Mouse (Mus musculus) C2C12 (cell line): ENCODE data around the gene Nr1i3. TPM values are rescaled to one million over a fixed set of nuclear protein-coding genes. Genes with fewer than 3 reads are reported as not detected.
"Not testable (repeated sequence)": the region's sequence is repeated elsewhere in the genome, so short reads cannot be mapped to it uniquely, and the experiment has no call there.

Experiments used
- H3K27me3 ChIP-seq: one replicate; pipeline ENCODE4 v1.6.1; 2011; ENCODE audit not compliant: control insufficient read depth, insufficient read depth, insufficient read length
- H3K36me3 ChIP-seq: one replicate; pipeline ENCODE4 v1.6.1; 2011; ENCODE audit not compliant: control insufficient read depth, insufficient read depth
- H3K4me3 ChIP-seq: one replicate; pipeline ENCODE4 v1.5.1; 2011; ENCODE audit warnings: mild to moderate bottlenecking, control low read depth; ENCODE audit not compliant: poor library complexity, insufficient read depth, severe bottlenecking
- H3K79me2 ChIP-seq: one replicate; pipeline ENCODE4 v1.6.1; 2011; ENCODE audit not compliant: control insufficient read depth, insufficient read depth
- H3K79me3 ChIP-seq: one replicate; pipeline ENCODE4 v1.6.1; 2011; ENCODE audit warnings: low read depth, control low read depth
- H3ac ChIP-seq: one replicate; pipeline ENCODE3; 2011; ENCODE audit warnings: low read depth; ENCODE audit not compliant: control insufficient read depth, insufficient read length
- CEBPB ChIP-seq: IDR thresholded peaks from one replicate; pipeline ENCODE4 v1.6.1; 2011; ENCODE audit warnings: low read depth, mild to moderate bottlenecking, control low read depth, moderate library complexity
- CTCF ChIP-seq: IDR thresholded peaks from one replicate; pipeline ENCODE4 v1.5.1; 2011; ENCODE audit not compliant: control insufficient read depth, insufficient read depth, insufficient read length
- FOSL1 ChIP-seq: IDR thresholded peaks from one replicate; pipeline ENCODE4 v1.8.0; 2011; ENCODE audit warnings: mild to moderate bottlenecking, low read length; ENCODE audit not compliant: poor library complexity, insufficient read depth, severe bottlenecking
- MAX ChIP-seq: IDR thresholded peaks from one replicate; pipeline ENCODE4 v1.6.1; 2011; ENCODE audit warnings: mild to moderate bottlenecking, control low read depth
- MYOD1 ChIP-seq: IDR thresholded peaks from one replicate; pipeline ENCODE4 v1.6.1; 2011; ENCODE audit warnings: low read depth; ENCODE audit not compliant: control insufficient read depth, insufficient read length
- MYOG ChIP-seq: IDR thresholded peaks from one replicate; pipeline ENCODE4 v1.6.1; 2011; ENCODE audit not compliant: control insufficient read depth, insufficient read length; ENCODE audit errors: extremely low read depth
- USF1 ChIP-seq: IDR thresholded peaks from one replicate; pipeline ENCODE4 v1.6.1; 2011; ENCODE audit warnings: low read depth, mild to moderate bottlenecking, control low read depth, moderate library complexity
- polyA plus RNA-seq: library from polyadenylated mRNA; unstranded; fragments of >200 nt; fragmentation: generic; extraction: Trizol; gene quantifications from one replicate; pipeline ENCODE4 v1.2.1, GENCODE M21; 2012; ENCODE audit warnings: missing spikeins

Gene Nr1i3
- polyA plus RNA-seq, 1 experiment = 0.04 TPM

GRCm38 (mm10) chr1:171235791-171236190 is 22.0 kb downstream of the Nr1i3 start:
- no peaks in the 10 kb centered on the region for H3K79me2 ChIP-seq
- H3K4me3 ChIP-seq = no peak overlapping the region
- peaks cover 49% of the 10 kb centered on the region for H3K36me3 ChIP-seq
- no peak overlapping the region for H3ac ChIP-seq
- no peaks in the 10 kb centered on the region for H3K27me3 ChIP-seq
- H3K79me3 ChIP-seq = no peaks in the 10 kb centered on the region
- TF ChIP-seq FOSL1 (no peak), MAX (no peak), MYOD1 (no peak), MYOG (no peak), USF1 (no peak), CTCF (no peak), CEBPB (no peak)

GRCm38 (mm10) chr1:171237438-171237837 is 23.7 kb downstream of the Nr1i3 start:
- Histone ChIP-seq H3K79me3 (no peaks in the 10 kb centered on the region), H3K36me3 (peaks cover 49% of the 10 kb centered on the region), H3K27me3 (no peaks in the 10 kb centered on the region), H3K4me3 (no peak overlapping the region), H3ac (no peak overlapping the region), H3K79me2 (no peaks in the 10 kb centered on the region)
- no peak for TF ChIP-seq MYOG
- TF ChIP-seq MYOD1 = no peak
- TF ChIP-seq CTCF = no peak
- TF ChIP-seq FOSL1 = no peak
- TF ChIP-seq CEBPB = no peak
- no peak for TF ChIP-seq USF1
- TF ChIP-seq MAX = no peak

GRCm38 (mm10) chr1:171238463-171238862 is 24.7 kb downstream of the Nr1i3 start:
- Histone ChIP-seq H3K79me2 (peaks cover 6% of the 10 kb centered on the region), H3K36me3 (peaks cover 53% of the 10 kb centered on the region), H3K4me3 (no peak overlapping the region), H3K79me3 (peaks cover under 1% of the 10 kb centered on the region), H3K27me3 (no peaks in the 10 kb centered on the region), H3ac (no peak overlapping the region)
- TF ChIP-seq CTCF (peak; percentile 74), MYOG (no peak), USF1 (no peak)

GRCm38 (mm10) chr1:171239992-171240744 is 26.4 kb downstream of the Nr1i3 start:
- H3K4me3 ChIP-seq = no peak overlapping the region
- H3ac ChIP-seq = no peak overlapping the region
- TF ChIP-seq MYOD1 = no peak
- TF ChIP-seq USF1 = no peak
- TF ChIP-seq CTCF = no peak
- TF ChIP-seq MYOG = no peak
- no peak for TF ChIP-seq MAX
- no peak for TF ChIP-seq CEBPB
- no peak for TF ChIP-seq FOSL1
- H3K79me3 ChIP-seq = peaks cover 5% of the 10 kb centered on the region
- peaks cover 44% of the 10 kb centered on the region for H3K36me3 ChIP-seq
- H3K27me3 ChIP-seq = no peaks in the 10 kb centered on the region
- peaks cover 18% of the 10 kb centered on the region for H3K79me2 ChIP-seq

GRCm38 (mm10) chr1:171240911-171241310 is 27.1 kb downstream of the Nr1i3 start:
- no peaks in the 10 kb centered on the region for H3K27me3 ChIP-seq
- peaks cover 37% of the 10 kb centered on the region for H3K36me3 ChIP-seq
- peaks cover 26% of the 10 kb centered on the region for H3K79me2 ChIP-seq
- H3K4me3 ChIP-seq = no peak overlapping the region
- H3K79me3 ChIP-seq = peaks cover 11% of the 10 kb centered on the region
- no peak for TF ChIP-seq MYOG
- TF ChIP-seq MYOD1 = no peak
- no peak for TF ChIP-seq CTCF
- TF ChIP-seq FOSL1 = no peak
- no peak for TF ChIP-seq USF1
- no peak for TF ChIP-seq CEBPB
- no peak for TF ChIP-seq MAX
- H3ac ChIP-seq = no peak overlapping the region

GRCm38 (mm10) chr1:171241952-171242351 is 28.2 kb downstream of the Nr1i3 start:
- H3K79me2 ChIP-seq = peaks cover 35% of the 10 kb centered on the region
- peaks cover 19% of the 10 kb centered on the region for H3K79me3 ChIP-seq
- H3K27me3 ChIP-seq, H3ac ChIP-seq, H3K4me3 ChIP-seq: not testable (repeated sequence)
- H3K36me3 ChIP-seq = peaks cover 29% of the 10 kb centered on the region

GRCm38 (mm10) chr1:171245353-171245752 is 31.6 kb downstream of the Nr1i3 start:
- peaks cover 35% of the 10 kb centered on the region for H3K79me2 ChIP-seq
- H3K4me3 ChIP-seq = no peak overlapping the region
- peaks cover 7% of the 10 kb centered on the region for H3K36me3 ChIP-seq
- no peak for TF ChIP-seq FOSL1
- no peak for TF ChIP-seq MYOD1
- TF ChIP-seq CEBPB = no peak
- TF ChIP-seq MYOG = no peak
- no peak for TF ChIP-seq MAX
- no peak for TF ChIP-seq USF1
- TF ChIP-seq CTCF = no peak
- H3K79me3 ChIP-seq = peaks cover 19% of the 10 kb centered on the region
- H3K27me3 ChIP-seq = no peaks in the 10 kb centered on the region
- no peak overlapping the region for H3ac ChIP-seq
